ENCODE assay signal across 8 mouse cellular contexts in the genomic region with DNA sequence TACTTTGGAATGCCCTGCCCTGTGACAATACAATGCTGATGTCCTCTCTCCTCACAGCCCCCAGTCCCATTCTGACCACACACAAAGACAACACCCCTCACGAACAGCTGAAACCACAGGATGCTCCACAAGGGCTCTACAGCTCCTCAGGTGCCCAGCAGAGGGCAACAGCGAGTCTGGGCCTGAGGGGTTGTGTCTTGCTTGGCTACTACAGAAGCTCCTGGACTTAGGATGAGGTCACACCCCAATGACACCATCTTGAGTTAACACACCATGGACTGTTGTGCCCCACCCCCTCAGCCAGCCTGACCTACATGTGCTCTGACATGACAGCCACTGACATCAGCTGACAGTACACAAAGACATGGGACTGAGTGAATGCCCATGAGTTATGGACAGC. TPM values are rescaled to one million over a fixed set of nuclear protein-coding genes. Genes with fewer than 3 reads are reported as not detected.
DNase-seq lines count a peak whose midpoint lies in the region; ATAC-seq and TF ChIP-seq lines count a peak whose summit lies in the region.

No protein-coding gene starts in this region.

- no peaks in the 10 kb centered on the region; the same call in 1 of the 2 replicates for H3K4me1 ChIP-seq in heart, adult 2 months (ENCODE audit: control insufficient read depth, insufficient read depth, low read length)
- H3K4me1 ChIP-seq in forebrain, embryonic 16.5 days (replicated peaks; ENCODE audit: control insufficient read depth, insufficient read depth, low read length), result no peaks in the 10 kb centered on the region
- peaks cover 4% of the 10 kb centered on the region; the same call in 1 of the 2 replicates for H3K4me1 ChIP-seq in kidney, embryonic 15.5 days

- no peaks in the 10 kb centered on the region for H3K79me2 ChIP-seq in heart, adult 2 months (replicated peaks; ENCODE audit: control insufficient read depth, insufficient read depth, low read length)

- no peaks in the 10 kb centered on the region for H3K9me3 ChIP-seq in forebrain, embryonic 16.5 days (ENCODE audit: control insufficient read depth, low read length)
- H3K9me3 ChIP-seq in kidney, embryonic 15.5 days (replicated peaks), result no peaks in the 10 kb centered on the region

- no peak overlapping the region for H3K4me3 ChIP-seq in heart, adult 2 months
- H3K4me3 ChIP-seq in forebrain, embryonic 16.5 days (replicated peaks; ENCODE audit: low read length), result no peak overlapping the region
- H3K4me3 ChIP-seq in kidney, embryonic 15.5 days (replicated peaks), result no peak overlapping the region

- 0 out of 2 replicates have a peak, but pooled peaks have one; percentile 30 for TF ChIP-seq EP300 in heart, adult 2 months (IDR thresholded peaks at IDR 0.05; ENCODE audit: insufficient read depth, low read depth, low read length)

- H3K4me2 ChIP-seq in forebrain, embryonic 16.5 days (ENCODE audit: low read length), result no peak overlapping the region
- H3K4me2 ChIP-seq in kidney, embryonic 15.5 days, result no peak overlapping the region

- H3K36me3 ChIP-seq in heart, adult 2 months (ENCODE audit: control insufficient read depth, insufficient read depth, low read length), result no peaks in the 10 kb centered on the region
- peaks cover 5% of the 10 kb centered on the region; the same call in 1 of the 2 replicates for H3K36me3 ChIP-seq in forebrain, embryonic 16.5 days (ENCODE audit: control insufficient read depth, insufficient read depth)
- peaks cover 17% of the 10 kb centered on the region; the same call in 1 of the 2 replicates for H3K36me3 ChIP-seq in kidney, embryonic 15.5 days

- H3K27me3 ChIP-seq in heart, adult 2 months (ENCODE audit: control insufficient read depth, insufficient read depth, low read length), result no peaks in the 10 kb centered on the region
- no peaks in the 10 kb centered on the region for H3K27me3 ChIP-seq in forebrain, embryonic 16.5 days (replicated peaks; ENCODE audit: control insufficient read depth, insufficient read depth, low read length)
- no peaks in the 10 kb centered on the region for H3K27me3 ChIP-seq in kidney, embryonic 15.5 days

- H3K9ac ChIP-seq in heart, adult 2 months (ENCODE audit: low read depth, low read length), result no peak overlapping the region
- H3K9ac ChIP-seq in forebrain, embryonic 16.5 days (replicated peaks; ENCODE audit: low read depth, low read length), result no peak overlapping the region
- no peak overlapping the region for H3K9ac ChIP-seq in kidney, embryonic 15.5 days

- intact Hi-C loops in heart, adult 2 months (cut with DNase I), result loop anchor here (1.0 to 5.0 kb wide), 2 partner anchors 81 to 223 kb away; no protein-coding TSS in a partner anchor

- WGBS in heart, adult 2 months, result 50% methylated on average over 2 of the region's 2 CpGs
- 45% methylated on average over 2 of the region's 2 CpGs for WGBS in forebrain, embryonic 16.5 days
- 35% methylated on average over 2 of the region's 2 CpGs for WGBS in kidney, embryonic 15.5 days

- peak; percentile 27 to 60 for DNase-seq in heart, adult 2 months
- DNase-seq in heart, adult 9 months (ENCODE audit: low spot score in 2 of 2), result no peak
- peak; percentile 3 to 26 for DNase-seq in CD8-positive naive resting alpha-beta T cell, adult 2 months (ENCODE audit: low read depth in 2 of 2, low spot score in 2 of 2)
- peak; percentile 23 for DNase-seq in c-Kit-positive CD71-positive TER-119-negative erythroid progenitor cells, embryonic 14.5 days (ENCODE audit: low read depth)
- peak; percentile 37 to 57 for DNase-seq in lung, postnatal 4 days
- peak; percentile 42 to 79 for DNase-seq in spleen, postnatal 4 days (ENCODE audit: low spot score in 2 of 2)

- TF ChIP-seq CTCF in heart, adult 2 months (IDR thresholded peaks at IDR 0.05), result peak; percentile 89

- no peak for TF ChIP-seq POLR2A in heart, adult 2 months (IDR thresholded peaks at IDR 0.05; ENCODE audit: insufficient read depth, low read depth, low read length)

- peak; percentile 26; the same call in 1 of the 2 replicates for ATAC-seq in forebrain, embryonic 16.5 days
- ATAC-seq in kidney, embryonic 15.5 days (replicated peaks; ENCODE audit: low FRiP score), result 0 out of 2 replicates have a peak, but pooled peaks have one; percentile 33

- H3K27ac ChIP-seq in heart, adult 2 months, result no peak overlapping the region
- H3K27ac ChIP-seq in forebrain, embryonic 16.5 days (ENCODE audit: low read length), result no peak overlapping the region
- H3K27ac ChIP-seq in kidney, embryonic 15.5 days, result no peak overlapping the region

RNA-seq across cellular contexts. Expression of a gene that starts 56.9 kb away (rescaled TPM):
- total RNA-seq in heart, adult 2 months (2021), result 1 to 10 TPM; 2.5 to 3.4 TPM
- 2.4 and 6.4 TPM in 2 replicates for polyA plus RNA-seq in heart, adult 2 months (2012; rRNA removed)
- polyA plus RNA-seq in forebrain, embryonic 16.5 days (2015; fragmentation: Nextera tagmentation; extraction: Ambion mirVana), result 18.4 and 21.1 TPM in 2 replicates
- 22.8 and 24.2 TPM in 2 replicates for polyA plus RNA-seq in kidney, embryonic 15.5 days (2015; fragmentation: Nextera tagmentation; extraction: Ambion mirVana)

Comparison
In these comparisons a context has a peak if more than half of its experiments do, and no peak if none do; other contexts are left out.
1. DNase-seq: peak in heart, adult 2 months (2 of 2), CD8-positive naive resting alpha-beta T cell, adult 2 months (2 of 2), c-Kit-positive CD71-positive TER-119-negative erythroid progenitor cells, embryonic 14.5 days (single experiment), lung, postnatal 4 days (2 of 2) and spleen, postnatal 4 days (2 of 2); none in heart, adult 9 months (0 of 2).